Mouse (Mus musculus) right cerebral cortex, postnatal 10 days (tissue): Measurements from ENCODE around the gene 2900026A02Rik.
A peak's percentile ranks its signal among the peaks of the same experiment; 100 is the strongest.

ENCODE experiments used
- DNase-seq, 2 experiments: peaks; one replicate each; pipeline ENCODE4 v3.0.0; 2021; ENCODE audit warnings: low spot score in 2 of 2

2900026A02Rik gene

DNA sequence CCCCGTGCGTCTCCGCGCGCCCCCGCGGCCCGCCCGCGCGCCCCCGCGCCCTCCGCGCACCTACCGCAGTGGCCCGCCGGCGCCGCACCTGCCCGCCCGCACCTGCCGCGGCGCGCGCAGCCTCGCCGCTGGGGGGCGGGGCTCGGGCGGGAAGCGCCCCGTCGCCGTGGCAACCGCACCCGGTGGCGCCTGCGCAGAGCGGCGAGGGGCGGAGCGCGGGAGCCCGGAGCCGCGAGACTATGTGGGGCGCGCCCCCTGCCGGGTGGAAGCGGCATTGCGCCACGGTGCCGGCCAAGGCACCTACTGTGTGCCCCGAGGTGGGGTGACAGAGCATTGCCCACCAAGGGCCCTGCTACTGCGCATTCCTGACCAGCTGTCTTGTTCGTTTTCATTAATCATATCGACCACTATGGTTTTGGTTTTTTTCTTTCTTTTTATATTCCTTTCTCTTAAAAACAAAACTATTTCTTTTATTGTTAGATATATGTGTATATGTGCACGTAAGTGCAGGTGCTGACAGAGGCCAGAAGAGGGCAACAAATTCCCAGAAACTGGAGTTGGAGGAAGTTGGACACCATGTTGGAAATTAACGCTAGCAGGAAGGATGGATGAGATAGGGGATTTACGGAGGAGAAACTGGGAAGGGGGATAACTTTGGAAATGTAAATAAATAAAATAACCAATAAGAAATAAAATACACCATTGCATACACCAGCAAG lies at the start of gene 2900026A02Rik:
TSS of gene 2900026A02Rik (minus strand) at position 90 of the 719 bp plus-strand sequence.
- peak; percentile 74 to 85 for DNase-seq

DNA sequence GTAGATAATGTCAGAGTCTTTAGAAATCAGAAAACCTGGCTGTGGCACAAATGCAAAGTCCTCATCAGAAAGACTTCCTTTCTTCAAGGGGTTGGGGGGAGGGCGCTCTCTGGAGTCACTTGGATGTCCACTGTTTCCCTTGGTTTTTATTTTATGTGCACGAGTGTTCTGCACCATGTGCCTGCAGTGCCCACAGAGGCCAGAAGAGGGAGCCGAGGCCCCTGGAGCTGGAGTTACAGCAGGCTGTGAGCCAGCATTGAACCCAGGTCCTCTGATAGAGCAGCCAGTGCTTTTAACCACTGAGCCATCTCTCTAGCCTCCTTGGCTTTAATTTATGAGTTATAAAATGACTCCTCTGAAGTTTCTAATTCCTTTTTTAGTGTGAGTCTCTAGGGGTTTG lies 49.0 kb upstream of the 2900026A02Rik start:
- DNase-seq, result no peak

DNA sequence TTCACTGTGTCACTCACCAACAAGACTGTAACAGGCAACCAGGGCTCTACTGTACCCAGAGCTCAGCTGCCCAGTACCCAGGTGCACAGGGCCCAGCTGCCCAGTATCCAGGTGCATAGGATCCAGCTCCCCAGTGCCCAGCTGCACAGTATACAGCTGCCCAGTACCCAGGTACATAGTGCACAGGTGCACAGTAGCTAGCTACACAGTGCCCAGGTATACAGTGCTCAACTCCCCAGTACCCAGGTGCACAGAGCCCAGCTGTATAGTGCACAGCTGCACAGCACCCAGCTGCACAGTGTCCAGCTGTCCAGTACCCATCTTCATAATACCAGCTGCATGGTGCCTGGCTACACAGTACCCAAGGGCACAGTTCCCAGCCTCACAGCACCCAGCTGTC lies 47.2 kb upstream of the 2900026A02Rik start:
- no peak for DNase-seq

DNA sequence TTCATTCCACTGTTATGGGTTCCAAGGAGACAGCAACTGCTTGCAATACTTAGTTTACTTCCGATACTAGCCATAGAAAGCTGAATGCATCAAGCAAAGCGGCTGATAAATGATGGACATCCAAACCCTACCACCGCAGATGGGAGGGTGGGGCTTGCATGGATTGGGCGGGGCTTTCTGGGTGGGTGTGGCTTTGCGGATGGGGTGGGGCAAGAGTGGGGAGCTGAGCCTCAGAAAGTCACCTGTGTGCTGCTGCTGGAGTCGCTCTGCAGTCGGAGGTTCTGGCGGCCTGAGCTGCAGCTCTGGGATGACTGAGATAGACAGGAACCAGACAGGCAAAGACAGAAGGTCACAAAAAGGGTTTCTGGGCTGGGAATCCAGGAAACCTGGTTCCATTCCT lies 44.6 kb upstream of the 2900026A02Rik start:
- DNase-seq, result no peak

DNA sequence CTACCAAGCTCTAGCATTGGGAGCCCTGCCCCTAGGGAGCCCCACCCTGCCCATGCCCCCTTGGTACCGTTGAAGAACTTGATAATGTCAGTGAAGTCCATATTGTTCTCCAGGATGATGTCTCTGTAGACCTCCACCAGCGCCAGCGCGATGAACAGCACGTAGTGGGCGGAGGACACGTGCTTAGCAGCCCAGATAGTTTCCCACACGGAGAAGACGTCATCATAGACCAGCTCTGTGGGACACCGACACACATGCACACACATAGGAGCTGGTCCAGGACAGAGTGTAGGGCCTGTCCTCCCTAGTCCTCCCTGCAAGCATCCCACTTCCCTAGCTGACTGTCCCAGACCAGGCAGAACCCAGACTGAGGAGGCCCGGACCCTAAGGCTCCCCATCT lies 29.8 kb upstream of the 2900026A02Rik start:
- no peak for DNase-seq

DNA sequence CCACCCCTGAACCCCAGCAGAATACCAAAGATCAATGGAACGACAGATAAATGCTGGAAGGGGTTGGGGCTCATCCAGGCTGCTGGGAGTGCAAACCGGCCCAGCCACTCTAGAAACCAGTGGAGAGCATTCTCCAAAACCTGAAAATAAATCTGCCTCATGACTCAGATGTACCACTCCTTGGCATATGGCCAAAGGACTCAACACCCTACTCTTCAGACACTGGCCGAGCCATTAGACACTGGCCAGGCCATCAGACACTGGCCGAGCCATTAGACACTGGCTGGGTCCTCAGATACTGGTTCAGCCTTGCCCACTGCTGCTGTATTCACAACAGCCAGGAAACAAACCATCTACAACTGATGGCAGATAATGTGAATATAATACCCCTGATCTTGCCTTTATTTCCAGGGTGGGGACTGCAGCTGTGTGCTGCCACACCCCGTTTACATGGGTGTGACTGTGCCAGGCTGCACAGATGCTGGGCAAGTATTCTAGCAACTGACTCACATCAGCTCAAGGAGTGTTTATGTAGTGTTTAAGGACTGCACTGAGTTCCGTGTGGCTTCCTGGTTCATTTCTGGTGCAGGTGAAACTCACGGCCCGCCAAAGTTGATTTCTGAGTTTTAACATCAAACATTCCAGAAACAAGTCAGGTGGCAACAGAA lies 28.4 kb upstream of the 2900026A02Rik start:
- DNase-seq, result no peak

DNA sequence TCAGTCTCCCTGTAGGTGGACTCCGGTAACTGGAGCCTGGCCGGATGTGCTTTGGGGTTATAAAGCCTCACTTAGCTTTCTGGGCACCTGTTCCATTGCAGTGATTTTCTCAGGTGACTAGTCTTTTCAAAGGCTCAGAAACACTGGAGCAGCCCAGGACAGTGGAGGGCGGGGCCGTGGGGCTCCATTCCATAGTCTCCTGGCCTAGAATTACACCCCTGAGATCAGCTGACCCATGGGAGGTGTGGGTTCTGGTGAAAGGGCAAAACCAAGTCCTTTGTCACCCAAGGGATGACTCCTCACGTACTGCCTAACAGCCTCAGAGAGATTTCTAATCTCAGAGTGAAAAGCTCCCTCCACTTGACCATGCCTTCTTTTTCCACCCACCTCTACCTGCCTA lies 9.2 kb upstream of the 2900026A02Rik start:
- no peak for DNase-seq

DNA sequence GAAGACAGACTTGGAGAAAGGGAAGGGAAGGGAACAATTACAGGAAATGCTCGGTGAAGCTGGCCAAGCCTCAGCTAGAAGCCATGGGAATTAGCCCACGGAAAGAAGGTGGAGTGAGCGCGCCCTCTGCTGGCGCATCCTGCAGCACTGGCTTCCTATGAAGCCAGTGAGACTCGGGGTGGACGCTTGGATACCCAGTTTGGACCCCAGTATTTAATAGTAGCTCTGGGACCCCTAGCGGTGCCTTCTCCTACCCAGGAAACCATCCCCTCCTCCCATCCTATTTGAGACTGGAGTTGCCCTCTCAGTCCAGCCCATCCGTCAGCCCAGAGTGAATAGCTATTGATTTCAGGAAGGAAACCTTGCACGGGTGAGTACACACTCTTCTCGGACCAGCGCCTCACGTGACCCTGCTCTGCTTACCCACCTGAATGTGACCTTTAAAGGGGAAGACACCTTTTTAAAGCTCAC lies 5.6 kb upstream of the 2900026A02Rik start, which contains the start of gene Tmem211:
TSS of gene Tmem211 (plus strand) at position 278 of the 471 bp plus-strand sequence.
- peak; percentile 89 to 92 for DNase-seq

DNA sequence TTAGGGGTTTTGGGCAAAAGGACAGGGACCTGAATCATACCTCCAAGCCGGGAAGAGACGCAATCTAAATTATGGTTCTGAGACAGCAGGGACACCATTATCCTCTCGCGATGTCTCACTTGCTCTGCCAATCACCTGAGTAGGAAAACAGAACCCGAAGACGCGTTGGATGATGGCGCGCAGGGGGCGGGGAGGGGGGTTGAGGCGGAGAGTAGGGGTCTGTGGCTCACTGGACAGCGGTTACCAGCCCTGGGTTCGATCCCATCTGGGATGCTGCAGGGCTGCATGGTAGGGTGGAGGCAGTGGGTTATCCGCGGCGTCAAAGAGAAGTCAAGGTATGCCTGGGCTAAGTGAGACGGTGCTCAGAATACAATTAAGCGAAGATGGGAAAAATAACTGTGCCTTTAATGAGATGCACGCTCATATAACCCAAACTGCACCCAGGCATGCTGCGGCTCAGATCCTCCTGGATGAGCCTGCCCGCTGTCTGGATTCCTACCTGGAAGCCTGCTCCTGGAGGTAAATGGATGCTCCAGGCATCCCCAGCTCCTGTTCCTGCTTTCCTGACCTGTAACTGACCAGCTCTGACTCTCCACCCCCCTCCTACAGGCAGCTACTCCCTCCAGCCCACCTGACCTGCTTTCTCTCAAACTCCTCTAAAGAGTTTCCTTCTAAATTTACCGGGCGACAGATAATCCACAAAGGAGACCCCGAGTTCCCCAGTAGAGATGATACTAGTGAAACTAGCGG lies 4.8 kb upstream of the 2900026A02Rik start:
- DNase-seq, result no peak

DNA sequence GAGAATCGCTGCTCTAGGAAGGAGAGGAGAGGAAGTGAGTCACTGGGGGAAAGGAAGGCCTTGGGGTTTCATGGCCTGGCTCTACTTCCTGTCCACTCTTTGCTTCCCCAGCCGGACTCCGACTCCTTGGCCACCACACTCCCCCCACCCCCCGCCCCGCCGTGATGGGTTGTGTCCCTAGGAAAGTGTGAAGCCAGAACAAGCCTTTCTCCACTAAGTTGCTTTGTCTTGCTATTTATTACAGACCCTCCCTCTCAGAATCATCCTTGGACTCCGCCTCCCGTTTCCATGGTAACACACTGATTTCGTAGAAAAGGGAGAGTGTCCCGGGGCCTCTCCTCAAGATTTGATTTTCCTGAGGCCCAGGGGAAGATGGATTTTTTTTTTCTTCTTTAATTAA lies 4.2 kb upstream of the 2900026A02Rik start:
- no peak for DNase-seq

DNA sequence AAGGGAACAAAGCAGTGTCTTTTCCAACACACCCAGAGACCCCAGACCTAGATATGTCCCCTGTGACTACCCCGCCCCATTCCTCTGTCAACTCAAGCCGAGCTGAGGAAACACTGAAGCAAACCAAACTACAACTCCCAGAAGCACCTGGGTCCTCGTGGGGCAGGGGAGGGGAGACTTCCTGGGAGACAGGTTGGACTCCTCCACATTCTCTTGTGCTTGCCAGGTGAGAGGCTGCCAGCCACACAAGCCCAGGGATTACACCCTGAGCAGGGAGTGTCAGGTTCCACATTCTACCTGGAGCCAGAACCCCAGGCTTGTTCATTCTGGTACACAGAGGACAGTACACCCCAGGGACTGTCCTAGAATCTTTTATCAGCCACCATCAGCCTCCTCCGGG lies 2.9 kb upstream of the 2900026A02Rik start:
- DNase-seq, result no peak

DNA sequence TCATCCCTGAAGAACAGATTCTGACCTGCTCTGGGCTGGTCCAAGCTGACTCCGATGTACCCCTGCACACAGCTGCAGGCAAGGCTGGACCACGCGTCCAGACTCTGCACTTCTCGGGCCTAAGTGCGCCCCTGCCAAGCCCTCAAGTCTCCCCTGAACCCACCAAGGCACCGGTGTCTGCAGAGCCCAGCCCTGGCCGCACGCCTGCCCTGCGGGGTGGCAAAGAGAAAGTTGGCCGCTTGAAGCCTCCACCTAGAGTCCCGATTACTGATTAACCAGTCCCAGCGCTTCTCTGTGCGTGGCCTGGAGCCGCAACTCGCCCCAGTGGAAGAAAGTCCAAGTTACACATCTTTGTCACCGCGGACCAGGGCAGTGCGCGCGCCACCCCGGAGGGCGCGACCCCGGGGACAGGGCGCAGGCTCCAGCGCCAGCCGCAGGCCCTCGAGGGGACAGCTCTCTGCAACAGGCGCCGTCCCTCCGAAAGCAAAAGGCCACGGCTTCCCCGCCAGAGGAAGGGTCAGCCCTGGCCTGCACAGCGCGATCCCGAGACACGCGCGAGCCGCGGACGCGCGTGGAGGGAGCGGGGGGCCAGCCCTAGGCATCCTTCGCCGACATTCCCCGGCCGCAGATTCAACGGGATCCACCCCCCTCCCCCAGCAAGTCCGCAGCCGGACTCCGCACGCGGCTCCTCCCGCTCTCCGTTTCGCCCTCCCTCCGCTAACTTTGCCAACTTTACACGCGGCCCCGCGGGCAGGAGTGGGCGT lies 471 bp downstream of the 2900026A02Rik start:
- no peak for DNase-seq

DNA sequence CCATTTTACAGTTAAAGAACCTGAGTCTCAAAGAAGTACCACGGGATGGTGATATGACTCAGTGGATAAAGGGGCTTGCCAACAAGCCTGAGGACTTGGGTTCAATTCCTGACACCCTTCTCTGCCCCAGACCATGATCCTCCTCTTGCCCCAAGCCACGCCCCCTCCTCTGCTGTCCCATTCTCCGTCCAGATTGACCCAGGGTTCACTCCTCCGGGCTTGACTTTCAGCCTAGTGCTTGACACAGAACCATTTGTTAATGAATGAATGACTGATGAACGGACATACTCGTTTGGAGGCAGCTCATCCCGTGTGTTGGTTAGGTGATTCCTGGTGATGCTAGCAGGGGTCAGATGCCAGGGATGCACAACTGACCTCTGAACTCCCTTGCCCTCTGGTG lies 1.2 kb downstream of the 2900026A02Rik start:
- DNase-seq, result no peak

DNA sequence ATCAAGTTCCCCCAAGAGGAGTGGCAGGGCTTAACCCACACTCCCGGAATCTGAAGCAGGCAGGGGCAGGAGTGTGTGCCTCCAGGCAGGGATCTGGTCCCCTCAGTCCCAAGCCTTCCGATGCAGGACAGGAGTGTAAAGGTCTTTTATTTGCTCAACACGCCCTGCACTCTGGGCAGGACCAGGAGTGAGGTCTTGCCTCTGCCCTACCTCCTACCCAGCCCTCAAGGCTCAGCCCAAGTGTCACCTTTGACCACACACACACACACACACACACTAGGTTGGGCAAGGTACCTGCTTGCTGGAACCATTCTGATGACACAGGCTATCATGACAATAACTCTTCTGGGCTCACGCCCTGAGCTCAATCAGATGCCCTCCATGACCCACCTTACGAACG lies 1.6 kb downstream of the 2900026A02Rik start:
- DNase-seq, result no peak

DNA sequence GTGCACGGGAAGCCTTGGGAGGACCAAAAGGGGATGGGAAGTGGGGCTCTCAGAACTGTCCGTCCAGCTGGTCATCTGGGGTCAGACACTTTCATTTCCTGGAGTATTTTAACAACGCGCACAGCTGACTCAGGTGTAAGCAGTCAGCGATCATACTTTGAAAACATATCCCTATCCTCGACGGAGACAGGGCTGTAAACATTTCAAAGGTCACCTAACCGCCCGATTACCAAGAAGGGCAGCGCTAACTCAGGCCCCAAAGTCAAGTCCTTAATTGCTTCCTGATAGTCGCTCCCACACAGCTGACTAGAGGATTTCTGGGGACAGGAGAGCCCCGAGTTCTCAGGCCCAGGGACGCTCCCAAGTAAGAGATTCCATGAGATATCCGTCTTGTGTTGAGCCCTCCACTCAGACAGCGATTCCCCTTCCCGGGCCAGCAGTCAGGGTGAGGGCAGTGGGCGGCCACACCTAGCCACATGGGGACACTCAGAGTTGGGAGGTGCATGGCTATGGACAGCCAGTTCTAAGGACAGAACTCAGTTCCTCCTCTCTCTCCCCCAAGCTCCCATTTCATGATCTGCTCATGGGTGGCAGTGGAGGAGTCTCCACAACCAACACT lies 2.3 kb downstream of the 2900026A02Rik start:
- no peak for DNase-seq

DNA sequence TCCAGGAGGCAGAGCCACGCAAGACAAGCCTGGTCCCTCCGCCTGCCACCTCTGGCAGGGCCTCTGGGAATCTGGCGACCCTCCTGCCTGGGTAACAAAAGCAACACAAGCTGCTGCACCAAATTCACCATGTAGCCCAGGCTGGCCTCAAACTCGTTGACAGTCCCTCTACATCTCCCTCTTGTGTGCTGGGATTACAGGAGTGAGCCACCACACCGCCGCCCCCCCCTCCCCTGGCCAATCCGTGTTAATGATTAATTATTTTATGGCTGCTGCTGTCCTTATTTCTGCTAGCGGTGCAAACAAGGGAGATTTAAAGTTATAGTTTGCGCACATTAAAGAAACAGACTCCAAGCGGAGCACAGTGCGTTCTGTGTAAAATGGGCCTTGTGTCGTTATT lies 4.0 kb downstream of the 2900026A02Rik start:
- no peak for DNase-seq

DNA sequence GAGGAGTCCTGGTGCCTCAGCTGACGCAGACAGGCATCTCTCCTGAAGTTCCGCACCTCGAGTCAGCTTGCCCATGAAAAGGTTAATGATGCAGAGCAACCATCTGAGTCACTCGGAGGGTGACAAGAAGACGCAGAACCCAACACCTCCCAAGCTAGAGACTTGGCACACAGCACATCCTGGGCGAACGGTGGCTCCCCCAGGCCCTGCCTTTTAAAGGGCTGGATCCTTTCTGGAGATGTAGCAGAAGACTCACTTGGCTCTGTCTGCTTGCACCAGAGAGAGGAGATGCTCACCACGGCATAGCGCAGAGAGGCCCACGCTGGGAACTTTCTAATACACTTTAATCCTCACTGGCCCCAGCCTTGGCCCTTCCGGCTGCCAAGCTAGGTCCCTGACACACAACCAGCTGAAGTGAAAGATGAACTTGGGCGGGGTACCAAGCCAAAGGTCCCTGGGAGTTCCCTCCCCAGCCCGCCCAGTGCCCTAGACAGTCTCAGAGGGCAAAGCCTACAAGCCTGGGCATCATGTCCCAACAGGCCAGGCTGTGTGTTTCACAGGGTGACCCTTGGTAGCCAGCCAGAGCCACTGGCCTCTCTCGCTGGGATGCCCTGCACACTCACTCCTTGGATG lies 4.6 kb downstream of the 2900026A02Rik start:
- no peak for DNase-seq

DNA sequence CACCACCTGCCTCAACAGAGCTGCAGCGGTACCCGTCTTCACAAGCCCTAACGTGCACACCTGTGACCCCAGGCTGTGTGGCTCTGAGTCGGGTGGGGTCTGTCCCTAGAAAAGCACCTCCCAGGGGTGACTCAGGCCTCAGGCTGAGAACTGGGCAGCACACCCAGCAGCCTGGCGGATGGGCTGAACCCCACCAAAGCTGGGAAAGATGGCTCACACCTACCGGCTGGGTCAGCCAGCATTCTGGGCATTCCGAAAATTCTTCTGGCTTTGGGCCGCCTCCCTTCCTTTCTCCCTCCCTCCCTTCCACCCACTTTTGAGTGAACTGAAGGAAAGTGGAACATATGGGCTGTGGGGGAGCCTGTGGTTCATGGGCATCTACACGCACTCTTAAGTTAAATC lies 5.4 kb downstream of the 2900026A02Rik start:
- DNase-seq, result no peak

DNA sequence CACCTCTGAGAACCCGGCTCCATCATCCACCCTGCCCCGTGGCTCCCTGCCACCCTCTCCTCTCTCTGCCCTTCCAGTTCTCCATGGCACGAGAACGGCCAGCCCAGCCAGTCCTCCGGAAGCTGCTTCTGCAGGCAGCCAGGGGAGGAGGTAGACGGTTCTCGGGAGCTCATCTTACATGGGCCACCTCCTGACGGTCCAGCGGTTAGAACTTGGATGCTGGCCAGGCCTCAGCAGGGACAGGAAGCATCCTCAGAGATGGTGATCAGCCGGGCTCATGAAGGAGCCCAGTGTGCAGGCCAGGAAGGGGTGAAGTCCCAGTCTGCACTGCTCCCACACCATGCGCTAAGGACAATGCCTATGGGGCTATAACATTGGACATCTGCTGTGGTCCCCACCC lies 6.6 kb downstream of the 2900026A02Rik start:
- no peak for DNase-seq

DNA sequence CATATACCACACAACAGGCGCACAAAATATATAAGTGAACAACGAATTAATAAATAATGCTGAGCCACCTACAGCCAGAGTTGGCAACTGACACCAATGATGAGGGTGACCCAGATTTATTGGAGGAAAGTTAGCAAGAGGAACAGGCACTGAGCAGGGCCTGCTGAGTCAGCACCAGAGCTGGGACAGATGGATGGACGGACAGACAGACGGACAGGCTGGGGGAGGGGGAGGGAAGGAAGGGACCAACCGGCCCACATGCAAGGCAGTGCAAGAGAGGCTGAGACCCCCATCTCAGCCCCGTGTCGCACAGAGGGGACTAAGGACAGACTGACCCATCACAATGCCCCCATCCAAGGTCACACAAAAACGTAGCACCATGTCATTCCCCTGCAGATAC lies 7.0 kb downstream of the 2900026A02Rik start:
- no peak for DNase-seq
